Mouse (Mus musculus): ENCODE measurements around the gene Slc9a1.

DNA sequence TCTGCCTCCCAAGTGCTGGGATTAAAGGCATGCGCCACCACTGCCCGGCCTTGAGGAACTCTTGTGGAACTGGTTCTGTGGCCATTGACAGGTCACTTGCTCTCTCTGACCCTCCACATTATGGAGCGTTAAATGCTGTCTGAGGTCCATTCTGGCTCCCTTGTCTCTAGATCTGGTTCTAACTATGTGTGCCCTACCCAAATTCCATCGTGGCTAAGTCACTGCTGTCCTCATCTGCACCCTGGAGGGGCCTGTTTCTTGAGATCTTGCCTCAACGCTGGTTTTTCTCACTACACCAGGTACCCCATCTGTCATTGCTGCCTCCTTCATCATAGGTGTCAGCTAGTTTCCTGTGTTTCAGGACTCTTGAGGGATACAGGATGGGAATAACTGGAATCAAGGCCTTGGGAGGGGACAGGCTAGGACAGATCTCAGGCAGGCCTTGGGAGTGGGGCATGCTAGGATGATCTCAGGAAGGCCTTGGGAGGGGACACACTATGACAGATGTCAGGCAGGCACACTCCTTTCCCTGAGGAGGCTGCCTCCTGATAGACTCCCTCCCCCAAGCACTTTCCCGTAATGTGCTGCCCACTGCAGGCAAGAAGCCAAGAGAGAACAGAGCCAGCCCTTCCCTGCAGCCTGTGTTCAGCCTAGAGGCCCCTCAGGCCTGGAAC lies 37.7 kb downstream of the Slc9a1 start:
- TF ChIP-seq CTCF (IDR thresholded peaks at IDR 0.05; ENCODE audit: control insufficient read depth, insufficient read depth, insufficient replicate concordance, low read depth, low read length) (no peak), POLR2A (IDR thresholded peaks at IDR 0.05; ENCODE audit: control insufficient read depth, low read depth, low read length) (no peak)

Data from testis, adult 2 months (tissue).